Mouse (Mus musculus) lung, adult 18-20 months (tissue): Measurements from ENCODE around the gene Ice1.

Source experiments
- DNase-seq, 2 experiments: peaks; one replicate each; pipeline ENCODE4 v3.0.0; 2022; ENCODE audit warnings: mixed read lengths in 2 of 2

Gene Ice1

GRCm38 (mm10) chr13:70553456-70553855, 84.0 kb downstream of the Ice1 start:
- DNase-seq, result no peak

- no peak for DNase-seq
These were observed 90.0 kb downstream of the Ice1 start for GRCm38 (mm10) chr13:70547457-70547856.

DNA sequence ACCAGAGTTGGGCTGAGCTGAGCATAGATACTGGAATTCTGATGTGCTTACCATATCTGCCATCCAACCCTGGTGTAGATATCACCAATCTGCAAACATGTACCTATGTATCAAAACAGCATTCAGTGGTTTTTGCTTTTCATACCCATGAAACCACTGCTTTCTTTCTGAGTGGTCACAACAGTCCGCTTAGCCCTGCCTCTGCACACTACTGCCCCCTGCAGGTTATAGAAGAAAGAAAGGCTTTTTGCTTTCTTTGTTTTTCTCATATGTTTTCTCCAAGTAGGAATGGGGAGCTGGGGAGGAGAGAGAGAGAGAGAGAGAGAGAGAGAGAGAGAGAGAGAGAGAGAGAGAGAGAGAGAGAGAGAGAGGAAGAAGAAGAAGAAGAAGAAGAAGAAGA, 92.2 kb downstream of the Ice1 start:
- DNase-seq, result no peak

GRCm38 (mm10) chr13:70539842-70540241, 97.6 kb downstream of the Ice1 start:
- no peak for DNase-seq

DNA sequence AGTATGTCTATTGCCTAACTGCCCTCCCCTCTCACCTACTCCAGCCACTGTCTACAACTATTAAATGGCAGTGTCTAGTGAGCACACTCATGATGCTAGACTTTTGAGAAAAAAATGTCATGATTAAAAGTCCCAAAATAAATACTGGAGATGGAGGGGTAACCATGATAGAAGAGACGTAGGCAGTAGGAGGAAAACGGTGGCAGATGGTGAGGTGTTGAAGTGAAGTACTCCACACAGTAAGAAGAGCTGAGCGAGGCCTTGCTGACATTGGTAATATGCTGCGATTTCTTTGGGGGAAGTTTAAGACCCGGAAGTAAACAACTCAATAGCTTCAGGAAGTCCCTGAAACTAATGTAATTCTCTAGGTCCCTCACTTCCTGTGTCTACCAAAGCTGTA, 104.0 kb downstream of the Ice1 start:
- DNase-seq, result no peak

DNA sequence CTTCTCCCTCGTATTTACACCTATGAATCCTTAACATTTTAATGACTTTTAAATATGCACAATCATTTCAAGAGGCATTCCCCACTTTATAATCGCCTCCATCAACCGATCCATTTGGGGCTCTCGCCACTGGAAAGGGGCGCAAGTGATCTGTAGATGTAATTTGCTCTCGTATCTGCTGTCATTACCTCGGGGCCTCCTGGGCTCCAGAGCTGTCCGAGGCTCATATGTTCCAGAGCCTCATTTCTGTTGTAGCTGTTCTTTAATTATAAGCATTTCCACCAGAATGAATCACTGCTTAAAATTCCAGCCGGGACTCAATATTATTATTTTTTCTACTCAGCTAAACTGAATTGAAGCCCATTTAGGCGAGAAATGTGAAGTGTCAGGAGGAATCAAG, 104.7 kb downstream of the Ice1 start:
- no peak for DNase-seq

DNA sequence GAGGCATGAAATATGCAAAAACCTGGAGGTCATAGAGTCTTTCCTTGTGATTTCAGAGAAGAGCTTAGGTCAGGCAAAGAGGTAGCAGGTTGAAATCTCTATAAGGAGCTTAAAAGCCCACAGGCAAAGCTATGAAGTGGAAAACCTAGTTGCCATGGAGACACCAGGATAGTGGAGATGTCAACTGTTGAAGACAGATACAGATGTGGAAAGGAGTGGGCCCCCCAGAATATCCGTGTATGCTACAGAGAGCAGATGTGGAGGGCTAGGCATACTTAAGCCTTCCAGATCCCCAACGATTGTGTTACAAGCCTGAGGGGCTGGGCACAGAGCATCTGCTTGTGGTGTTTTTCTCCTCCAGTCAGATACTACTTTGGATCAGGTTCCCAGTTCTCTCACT, 119.8 kb downstream of the Ice1 start:
- DNase-seq, result no peak

DNA sequence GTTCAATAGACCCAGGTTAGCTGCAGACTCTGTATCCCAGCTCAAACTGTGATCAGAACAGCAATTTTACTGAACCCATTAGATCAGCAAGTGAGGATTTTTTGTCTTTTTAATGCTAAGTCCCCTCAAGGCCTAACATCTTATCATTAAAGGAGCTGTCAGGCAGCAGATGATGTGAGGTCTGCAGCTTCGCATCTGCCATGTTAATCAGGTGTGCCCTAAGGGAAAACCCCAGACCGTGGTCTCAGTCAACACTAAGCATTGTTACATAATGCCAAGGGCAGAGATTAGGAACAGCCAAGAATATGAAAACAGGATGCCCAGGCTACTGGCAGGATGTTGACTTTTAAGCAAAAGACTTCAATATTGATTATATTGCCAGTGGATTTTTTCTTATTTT, 122.4 kb downstream of the Ice1 start:
- no peak for DNase-seq

DNA sequence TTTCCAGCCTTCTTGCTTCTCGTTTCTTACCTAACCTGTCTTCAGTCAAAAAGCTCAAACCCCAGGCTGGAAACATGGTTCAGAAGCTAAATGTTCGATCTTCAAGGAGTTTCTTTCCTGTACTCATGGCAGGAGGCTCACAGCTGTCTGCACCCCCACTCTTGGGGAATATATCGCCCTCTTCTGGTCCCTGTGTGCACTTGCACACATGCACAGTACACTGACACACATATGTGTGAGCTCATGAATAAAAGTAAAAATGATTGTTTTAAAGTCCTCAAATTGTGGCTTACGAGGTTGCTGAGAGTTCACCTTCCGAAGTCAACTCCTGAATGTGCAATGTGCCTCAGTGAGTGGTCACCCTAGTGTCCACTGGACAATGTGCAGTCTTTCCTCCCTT, 127.2 kb downstream of the Ice1 start:
- no peak for DNase-seq

GRCm38 (mm10) chr13:70509375-70510016, 127.9 kb downstream of the Ice1 start:
- no peak for DNase-seq

- DNase-seq, result no peak
These were observed 128.6 kb downstream of the Ice1 start for GRCm38 (mm10) chr13:70508708-70509374.
